Mouse (Mus musculus) lung, postnatal 14 days (tissue): ENCODE measurements around the gene Thoc6.
A peak's percentile ranks its signal among the peaks of the same experiment; 100 is the strongest.

Source experiments
- DNase-seq: peaks from one replicate; pipeline ENCODE4 v3.0.0; 2021

Gene Thoc6

GRCm38 (mm10) chr17:23673424-23674073 is at the start of gene Thoc6, which contains the start of gene Hcfc1r1:
Gene Thoc6, minus strand, starts transcription at chr17:23673882.
Gene Hcfc1r1, plus strand, starts transcription at chr17:23673596.
- peak; percentile 93 for DNase-seq

- DNase-seq: no peak
Measured at GRCm38 (mm10) chr17:23722376-23723125, 48.9 kb upstream of the Thoc6 start, which contains the start of gene 1520401A03Rik. Gene 1520401A03Rik, minus strand, starts transcription at chr17:23722783.

DNA sequence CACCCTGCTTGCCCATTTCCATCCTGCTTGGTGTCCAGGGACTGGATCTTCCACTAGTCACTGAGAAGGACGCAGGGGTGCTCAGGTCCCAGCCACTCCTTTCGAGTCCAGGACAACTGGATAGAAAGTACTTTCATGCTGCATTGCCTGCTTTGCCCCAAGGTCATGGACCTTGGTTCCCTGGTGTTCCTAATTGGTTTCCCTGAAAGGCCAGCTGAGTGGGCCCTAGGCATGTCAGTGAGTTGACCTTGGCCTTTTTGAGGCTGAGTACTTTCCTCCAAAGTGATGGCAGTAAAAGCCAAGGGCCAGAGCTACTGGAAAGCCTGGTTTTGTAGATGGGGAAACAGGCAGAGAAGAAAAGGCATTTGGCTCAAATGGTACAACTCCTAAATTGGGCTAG is 48.2 kb upstream of the Thoc6 start:
- no peak for DNase-seq

GRCm38 (mm10) chr17:23719455-23719854 is 45.8 kb upstream of the Thoc6 start:
- DNase-seq: no peak

- DNase-seq: no peak
Measured at GRCm38 (mm10) chr17:23717003-23717402, 43.3 kb upstream of the Thoc6 start.

GRCm38 (mm10) chr17:23706212-23706611 is 32.5 kb upstream of the Thoc6 start:
- DNase-seq: peak; percentile 79

- no peak for DNase-seq
Measured at GRCm38 (mm10) chr17:23705525-23706104, 31.9 kb upstream of the Thoc6 start.

GRCm38 (mm10) chr17:23704741-23705140 is 31.1 kb upstream of the Thoc6 start:
- no peak for DNase-seq

DNA sequence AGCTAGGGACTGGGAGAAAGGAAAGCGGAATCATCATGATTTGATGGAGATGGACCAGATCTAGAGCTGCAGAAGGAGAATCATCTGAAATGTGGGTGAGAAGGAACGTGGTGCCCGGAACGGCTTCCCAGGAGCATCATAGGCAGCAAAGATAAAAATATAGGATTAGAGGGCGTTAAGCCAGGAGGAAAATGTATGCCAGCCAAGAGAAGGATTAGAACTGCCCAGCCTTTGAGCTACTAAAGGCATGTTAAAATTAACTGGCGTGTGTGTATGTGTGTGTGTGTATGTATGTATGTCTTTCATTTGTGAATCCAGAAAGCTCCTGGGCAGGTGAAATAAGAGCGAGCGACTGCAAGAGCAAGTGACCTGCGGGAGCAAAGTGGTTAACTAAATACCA is 29.6 kb upstream of the Thoc6 start:
- DNase-seq: no peak

DNA sequence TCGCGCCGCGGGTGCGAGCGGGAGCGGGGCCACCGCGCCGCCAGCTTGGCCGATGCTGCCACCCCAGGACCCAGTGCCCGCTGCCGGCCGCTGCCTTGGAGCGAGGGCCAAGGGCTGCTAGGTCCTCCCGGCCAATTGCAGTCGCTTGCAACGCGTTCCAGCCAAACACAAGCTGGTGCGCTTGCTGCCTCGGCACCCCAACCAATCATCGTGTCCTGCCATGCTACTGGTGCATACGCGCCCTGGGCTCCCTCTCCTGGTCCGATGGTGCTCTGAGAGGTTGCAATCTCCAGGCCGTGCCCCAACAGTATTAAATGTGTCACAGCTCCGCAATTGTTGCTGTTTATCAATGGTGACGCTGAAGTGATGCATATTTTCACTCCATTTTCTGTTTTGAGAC is 26.4 kb upstream of the Thoc6 start:
- peak; percentile 92 for DNase-seq

DNA sequence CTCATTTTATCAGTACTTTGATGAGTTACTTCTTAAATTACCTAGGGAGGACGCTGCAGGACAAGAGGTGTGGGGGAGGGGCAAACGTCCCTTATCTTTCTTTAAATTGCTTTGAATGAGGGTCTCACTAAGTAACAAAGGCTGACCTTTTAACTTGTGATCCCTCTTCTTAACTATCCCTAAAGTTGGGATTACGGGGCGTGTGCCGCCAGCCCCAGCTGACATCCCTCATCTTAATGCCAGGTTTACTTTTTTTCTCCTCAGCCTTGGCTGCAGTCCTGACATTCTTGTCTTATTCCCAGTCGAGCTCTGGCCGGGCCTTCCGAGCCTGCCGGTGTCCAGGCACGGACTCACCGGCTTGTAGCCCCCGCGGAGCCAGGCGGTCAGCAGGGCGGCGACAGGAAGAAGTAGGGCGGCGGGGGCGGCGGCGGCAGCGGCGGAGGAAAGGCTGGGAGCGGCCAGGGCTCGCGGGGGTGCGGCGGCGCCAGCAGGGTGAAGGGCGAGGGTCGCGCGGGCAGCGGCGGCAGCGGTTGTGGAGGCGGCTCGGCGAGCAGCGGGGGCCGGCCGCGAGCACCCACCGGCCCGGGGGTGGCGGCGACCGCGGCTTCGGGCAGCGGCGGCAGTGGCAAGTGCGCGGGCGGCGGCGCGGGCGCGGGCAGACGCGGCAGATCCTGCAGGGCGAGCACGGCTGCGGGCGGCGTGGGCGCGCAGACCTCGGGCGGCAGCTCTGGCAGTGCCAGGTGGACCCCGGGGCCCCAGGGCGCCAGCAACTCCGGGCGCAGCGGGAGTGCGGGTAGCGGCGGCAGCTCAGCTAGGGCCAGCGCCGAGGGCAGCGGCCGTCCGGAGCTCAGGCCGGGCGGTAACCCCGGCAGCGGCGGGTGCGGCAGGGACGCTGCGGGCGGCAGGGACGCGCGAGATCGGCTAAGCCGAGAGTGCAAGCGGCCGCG is 25.7 kb upstream of the Thoc6 start:
- DNase-seq: peak; percentile 51

DNA sequence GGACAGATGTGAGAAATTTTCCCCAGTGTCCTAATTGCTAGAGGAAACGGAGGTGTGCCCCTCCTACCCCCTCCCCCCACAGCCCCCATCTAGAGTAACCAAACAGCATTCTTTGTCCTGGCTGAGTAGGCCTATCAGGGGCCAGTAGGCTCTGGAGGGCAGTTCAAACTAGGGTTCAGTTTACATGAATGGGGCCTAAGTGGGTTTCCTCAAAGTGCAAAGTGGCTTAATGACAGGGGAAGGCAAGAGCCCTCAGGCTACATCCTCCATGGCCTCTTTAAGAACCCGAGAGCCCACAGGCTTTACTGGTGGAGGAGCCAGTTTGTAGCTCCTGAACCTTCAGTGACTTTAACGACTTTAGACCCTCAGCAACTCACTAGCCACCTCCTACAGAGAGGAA is 22.1 kb upstream of the Thoc6 start:
- DNase-seq: no peak

DNA sequence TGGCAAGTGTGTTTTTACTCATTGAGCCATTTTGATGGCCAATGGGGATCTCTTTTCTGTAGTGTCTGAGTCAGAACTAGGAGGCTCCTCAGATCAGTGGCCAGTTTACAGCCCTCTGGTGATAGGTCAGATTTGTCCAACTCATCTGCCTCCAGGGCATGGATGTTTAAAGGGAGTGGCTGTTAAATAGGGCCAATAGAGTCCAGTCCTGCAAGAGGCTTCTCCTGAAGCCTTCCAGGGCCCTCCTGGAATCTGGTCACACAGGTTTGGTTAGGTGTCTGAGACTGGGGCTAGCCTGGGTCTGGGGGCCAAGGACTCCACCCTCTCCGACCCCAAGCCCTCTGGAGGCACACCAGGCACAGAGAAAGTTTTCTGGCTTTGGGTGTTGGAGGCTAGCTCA is 20.8 kb upstream of the Thoc6 start:
- DNase-seq: no peak

DNA sequence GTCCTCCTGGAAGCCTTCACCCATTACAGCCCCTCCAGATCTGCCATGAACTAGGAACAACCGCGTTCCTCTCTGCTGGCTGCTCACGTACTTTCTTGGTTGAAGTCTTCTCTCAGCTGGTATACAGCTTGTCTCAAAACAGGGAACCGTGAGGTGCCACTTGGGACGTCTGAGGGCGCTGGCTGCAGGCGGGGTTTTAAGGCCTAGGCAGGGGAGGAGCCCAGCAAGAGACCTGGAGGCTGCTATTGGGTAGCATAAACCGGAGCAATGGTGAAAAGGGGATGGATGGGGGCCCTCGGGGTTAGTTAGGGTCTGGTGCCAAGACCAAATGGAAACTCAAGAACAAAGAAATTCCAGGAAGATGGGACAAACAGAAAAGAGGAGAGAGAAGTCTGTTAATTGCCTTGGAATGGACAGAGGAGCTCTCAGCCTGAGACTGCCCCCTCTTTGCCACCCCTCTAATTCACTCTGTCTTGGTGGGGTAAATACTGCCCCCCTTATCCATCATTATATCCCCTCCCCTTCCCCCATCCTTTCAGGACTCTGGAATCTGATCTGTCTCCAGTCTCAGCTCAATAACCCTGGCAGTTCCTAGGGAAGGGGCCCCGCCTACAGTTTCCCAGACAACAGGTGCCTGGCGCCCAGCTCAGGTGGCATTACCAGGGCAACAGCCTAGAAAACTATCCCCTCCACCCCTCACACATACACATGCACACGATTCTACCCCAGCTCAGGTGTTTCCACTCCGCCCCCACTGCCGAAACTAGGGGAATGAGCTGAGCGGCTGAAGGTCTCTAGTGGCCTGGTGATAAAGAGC is 10.4 kb upstream of the Thoc6 start, which contains the start of gene Cldn9:
Cldn9 (minus strand) TSS at position 171 of the 817 bp plus-strand sequence.
- DNase-seq: no peak

GRCm38 (mm10) chr17:23683226-23683625 is 9.5 kb upstream of the Thoc6 start:
- no peak for DNase-seq

DNA sequence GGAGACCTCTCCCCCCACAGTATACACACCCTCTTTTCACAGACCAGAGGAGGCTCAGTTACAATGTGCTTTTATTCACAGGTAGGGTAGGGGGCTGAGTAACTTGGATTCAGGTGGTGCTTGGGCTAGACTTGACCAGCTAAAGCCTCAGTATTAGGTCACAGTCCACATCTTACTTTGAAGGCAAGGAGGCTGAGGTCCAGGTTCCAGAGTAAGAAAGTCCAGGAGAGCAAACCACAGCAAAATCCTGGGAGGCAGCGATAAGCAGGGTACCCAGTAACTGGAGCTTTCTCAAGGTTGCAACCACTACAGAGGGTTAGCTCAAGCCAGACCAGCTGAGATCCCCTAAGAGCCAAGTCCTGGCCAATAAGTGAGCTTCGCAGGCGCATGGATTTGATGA is 8.8 kb upstream of the Thoc6 start:
- no peak for DNase-seq

- DNase-seq: no peak
Measured at GRCm38 (mm10) chr17:23682092-23682491, 8.4 kb upstream of the Thoc6 start.

- no peak for DNase-seq
Measured at GRCm38 (mm10) chr17:23681086-23681485, 7.4 kb upstream of the Thoc6 start.

GRCm38 (mm10) chr17:23680336-23680735 is 6.7 kb upstream of the Thoc6 start:
- DNase-seq: no peak

- DNase-seq: no peak
Measured at GRCm38 (mm10) chr17:23679127-23679835, 5.6 kb upstream of the Thoc6 start, which contains the start of gene Cldn6. Gene Cldn6, plus strand, starts transcription at chr17:23679249.

DNA sequence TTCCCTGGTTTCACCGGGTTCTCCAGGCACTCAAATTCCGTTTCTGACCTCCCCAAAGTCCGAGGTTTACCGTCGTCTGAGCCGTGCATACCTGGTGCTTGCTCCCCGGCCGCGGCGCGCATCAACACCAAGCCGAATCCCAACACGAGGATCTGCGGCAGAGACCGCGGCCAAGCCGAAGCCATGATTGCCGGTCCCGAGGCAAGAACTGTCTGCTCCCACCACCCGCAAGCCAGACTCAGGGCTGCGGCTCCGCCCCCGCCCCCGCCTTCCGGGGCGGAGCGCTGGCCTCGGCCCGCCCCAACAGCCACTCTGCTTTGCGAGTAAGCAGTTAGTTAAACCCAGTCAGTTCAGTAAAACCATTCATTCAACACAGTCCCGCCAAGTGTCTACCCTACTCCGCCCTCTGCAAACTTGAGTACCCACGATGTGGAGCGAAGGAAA is 3.6 kb upstream of the Thoc6 start, which contains the start of gene Tnfrsf12a:
Tnfrsf12a (minus strand) TSS at position 233 of the 444 bp plus-strand sequence.
- peak; percentile 85 for DNase-seq
